Mouse (Mus musculus): Measurements from ENCODE around the gene Gadl1. TPM values are rescaled to one million over a fixed set of nuclear protein-coding genes. Genes with fewer than 3 reads are reported as not detected.

Gadl1 gene
- polyA plus RNA-seq, 1 experiment from 2014 or later, result 0.31 TPM

DNA sequence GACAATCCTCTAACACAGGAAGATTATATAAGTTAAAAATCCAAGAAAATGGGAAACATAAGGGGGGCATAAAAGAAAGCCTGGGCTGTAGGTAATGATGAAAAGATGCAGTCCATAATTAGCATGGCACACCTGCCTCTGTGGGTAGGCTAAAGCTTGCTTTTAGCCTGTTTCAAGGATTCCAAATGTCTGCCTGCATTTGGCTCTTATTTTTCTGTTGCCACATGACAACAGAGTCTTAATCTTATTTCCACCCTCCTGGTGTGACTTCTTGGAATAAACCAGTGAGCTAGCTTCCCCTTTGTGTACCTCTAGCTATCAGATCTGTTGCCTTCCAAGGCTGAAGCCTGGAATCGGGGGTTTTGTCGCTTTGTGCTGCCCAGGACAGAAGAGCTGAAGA is 69.2 kb downstream of the Gadl1 start:
- ATAC-seq (ENCODE audit: low FRiP score) (no peak), DNase-seq (ENCODE audit: low spot score) (no peak)

GRCm38 (mm10) chr9:115990661-115991060 is 81.4 kb downstream of the Gadl1 start:
- no peaks in the 10 kb centered on the region for H3K36me3 ChIP-seq (ENCODE audit: control insufficient read depth, insufficient read depth, low read length)
- no peak overlapping the region for H3K4me2 ChIP-seq (replicated peaks; ENCODE audit: low read depth, low read length)
- 89% methylated on average over 7 of the region's 7 CpGs for WGBS
- peak; percentile 17 for DNase-seq (ENCODE audit: low spot score)
- ATAC-seq (ENCODE audit: low FRiP score), result no peak
- no peaks in the 10 kb centered on the region for H3K9me3 ChIP-seq (ENCODE audit: control insufficient read depth, low read length)
- no peaks in the 10 kb centered on the region for H3K4me1 ChIP-seq (replicated peaks; ENCODE audit: control insufficient read depth, insufficient read depth, low read length)
- H3K9ac ChIP-seq (ENCODE audit: low read depth, low read length), result no peak overlapping the region
- no peak overlapping the region for H3K4me3 ChIP-seq (ENCODE audit: low read depth, low read length)
- no peaks in the 10 kb centered on the region for H3K27me3 ChIP-seq (ENCODE audit: control insufficient read depth, insufficient read depth, low read length)
- H3K27ac ChIP-seq (ENCODE audit: low read depth, low read length), result no peak overlapping the region

More for the DNA sequence above, 69.2 kb downstream of the Gadl1 start:
- no peak overlapping the region for H3K27ac ChIP-seq (ENCODE audit: low read depth, low read length)
- H3K4me1 ChIP-seq (replicated peaks; ENCODE audit: control insufficient read depth, insufficient read depth, low read length), result no peaks in the 10 kb centered on the region
- H3K27me3 ChIP-seq (ENCODE audit: control insufficient read depth, insufficient read depth, low read length), result no peaks in the 10 kb centered on the region
- no peak overlapping the region for H3K9ac ChIP-seq (ENCODE audit: low read depth, low read length)
- no peaks in the 10 kb centered on the region for H3K36me3 ChIP-seq (ENCODE audit: control insufficient read depth, insufficient read depth, low read length)
- H3K9me3 ChIP-seq (ENCODE audit: control insufficient read depth, low read length), result no peaks in the 10 kb centered on the region
- H3K4me2 ChIP-seq (replicated peaks; ENCODE audit: low read depth, low read length), result no peak overlapping the region
- WGBS, result 84% methylated on average over 2 of the region's 2 CpGs
- no peak overlapping the region for H3K4me3 ChIP-seq (ENCODE audit: low read depth, low read length)

DNA sequence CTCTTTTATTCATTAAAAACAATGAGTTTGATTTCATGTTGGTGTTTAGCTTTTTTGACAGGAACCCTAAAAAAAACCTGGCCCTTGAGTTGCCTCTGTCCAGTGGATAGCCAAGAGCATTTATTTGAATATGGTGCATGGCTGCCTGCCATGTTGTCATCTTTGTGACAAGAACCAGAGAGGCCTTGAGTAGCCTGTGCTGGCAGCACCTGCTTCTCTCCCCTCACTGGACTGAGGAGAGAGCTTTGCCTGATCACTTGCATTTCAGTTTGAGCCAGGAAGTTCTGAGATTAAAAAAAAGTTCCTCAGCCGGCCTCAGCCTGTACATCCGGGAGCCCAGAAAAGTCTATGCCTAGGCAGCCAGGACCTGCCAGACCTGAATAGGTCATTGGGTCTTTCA is 85.5 kb downstream of the Gadl1 start:
- 93% methylated on average over 2 of the region's 2 CpGs for WGBS
- no peaks in the 10 kb centered on the region for H3K4me1 ChIP-seq (replicated peaks; ENCODE audit: control insufficient read depth, insufficient read depth, low read length)
- DNase-seq (ENCODE audit: low spot score), result no peak
- ATAC-seq (ENCODE audit: low FRiP score), result no peak
- H3K27me3 ChIP-seq (ENCODE audit: control insufficient read depth, insufficient read depth, low read length), result no peaks in the 10 kb centered on the region
- H3K36me3 ChIP-seq (ENCODE audit: control insufficient read depth, insufficient read depth, low read length), result no peaks in the 10 kb centered on the region
- no peak overlapping the region for H3K4me2 ChIP-seq (replicated peaks; ENCODE audit: low read depth, low read length)
- no peak overlapping the region for H3K4me3 ChIP-seq (ENCODE audit: low read depth, low read length)
- no peaks in the 10 kb centered on the region for H3K9me3 ChIP-seq (ENCODE audit: control insufficient read depth, low read length)
- H3K27ac ChIP-seq (ENCODE audit: low read depth, low read length), result no peak overlapping the region
- no peak overlapping the region for H3K9ac ChIP-seq (ENCODE audit: low read depth, low read length)

DNA sequence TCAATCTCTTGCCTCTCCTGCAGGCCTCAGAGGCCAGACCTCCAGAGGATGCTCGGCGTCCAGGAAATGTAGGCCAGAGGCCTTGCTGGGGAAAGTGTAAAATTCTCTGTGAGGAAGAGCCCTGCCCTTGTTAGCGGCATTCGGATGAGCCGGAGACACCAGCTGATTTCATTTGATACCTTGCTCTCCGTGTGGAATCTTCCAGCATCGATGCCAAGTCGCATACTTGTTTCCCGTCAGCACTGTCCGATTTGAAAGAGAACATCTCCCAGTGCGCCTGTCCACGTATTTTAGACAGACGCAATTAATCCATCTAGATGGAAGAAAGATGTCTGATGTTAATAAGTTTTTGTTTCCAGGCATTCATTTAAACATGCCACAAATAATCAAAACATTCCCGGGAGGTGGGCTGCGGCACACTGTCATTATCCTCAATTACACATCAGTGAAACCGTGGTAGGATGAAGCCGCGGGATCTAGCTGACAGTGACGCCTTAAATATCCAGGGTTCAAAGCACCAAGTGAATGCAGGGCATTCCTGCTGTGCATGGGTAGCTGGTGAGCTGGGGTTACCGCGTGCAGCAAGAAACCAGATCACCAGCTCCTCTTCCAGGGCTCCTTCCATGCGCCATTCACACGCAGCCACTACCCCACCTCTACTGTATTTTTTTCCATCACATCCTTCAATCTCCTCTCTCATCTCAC is 86.8 kb downstream of the Gadl1 start:
- no peak for DNase-seq (ENCODE audit: low spot score)
- Histone ChIP-seq H3K36me3 (ENCODE audit: control insufficient read depth, insufficient read depth, low read length) (no peaks in the 10 kb centered on the region), H3K4me3 (ENCODE audit: low read depth, low read length) (no peak overlapping the region), H3K9ac (ENCODE audit: low read depth, low read length) (no peak overlapping the region), H3K9me3 (ENCODE audit: control insufficient read depth, low read length) (no peaks in the 10 kb centered on the region), H3K4me2 (replicated peaks; ENCODE audit: low read depth, low read length) (no peak overlapping the region), H3K4me1 (replicated peaks; ENCODE audit: control insufficient read depth, insufficient read depth, low read length) (no peaks in the 10 kb centered on the region), H3K27me3 (ENCODE audit: control insufficient read depth, insufficient read depth, low read length) (no peaks in the 10 kb centered on the region), H3K27ac (ENCODE audit: low read depth, low read length) (no peak overlapping the region)
- 88% methylated on average over 23 of the region's 23 CpGs for WGBS
- no peak for ATAC-seq (ENCODE audit: low FRiP score)

GRCm38 (mm10) chr9:115998383-115998782 is 89.1 kb downstream of the Gadl1 start:
- Histone ChIP-seq H3K4me2 (replicated peaks; ENCODE audit: low read depth, low read length) (no peak overlapping the region), H3K9me3 (ENCODE audit: control insufficient read depth, low read length) (no peaks in the 10 kb centered on the region), H3K4me3 (ENCODE audit: low read depth, low read length) (no peak overlapping the region), H3K36me3 (ENCODE audit: control insufficient read depth, insufficient read depth, low read length) (no peaks in the 10 kb centered on the region), H3K27ac (ENCODE audit: low read depth, low read length) (no peak overlapping the region), H3K4me1 (replicated peaks; ENCODE audit: control insufficient read depth, insufficient read depth, low read length) (no peaks in the 10 kb centered on the region), H3K27me3 (ENCODE audit: control insufficient read depth, insufficient read depth, low read length) (no peaks in the 10 kb centered on the region), H3K9ac (ENCODE audit: low read depth, low read length) (no peak overlapping the region)
- DNase-seq (ENCODE audit: low spot score), result no peak
- 81% methylated on average over 4 of the region's 4 CpGs for WGBS
- no peak for ATAC-seq (ENCODE audit: low FRiP score)

DNA sequence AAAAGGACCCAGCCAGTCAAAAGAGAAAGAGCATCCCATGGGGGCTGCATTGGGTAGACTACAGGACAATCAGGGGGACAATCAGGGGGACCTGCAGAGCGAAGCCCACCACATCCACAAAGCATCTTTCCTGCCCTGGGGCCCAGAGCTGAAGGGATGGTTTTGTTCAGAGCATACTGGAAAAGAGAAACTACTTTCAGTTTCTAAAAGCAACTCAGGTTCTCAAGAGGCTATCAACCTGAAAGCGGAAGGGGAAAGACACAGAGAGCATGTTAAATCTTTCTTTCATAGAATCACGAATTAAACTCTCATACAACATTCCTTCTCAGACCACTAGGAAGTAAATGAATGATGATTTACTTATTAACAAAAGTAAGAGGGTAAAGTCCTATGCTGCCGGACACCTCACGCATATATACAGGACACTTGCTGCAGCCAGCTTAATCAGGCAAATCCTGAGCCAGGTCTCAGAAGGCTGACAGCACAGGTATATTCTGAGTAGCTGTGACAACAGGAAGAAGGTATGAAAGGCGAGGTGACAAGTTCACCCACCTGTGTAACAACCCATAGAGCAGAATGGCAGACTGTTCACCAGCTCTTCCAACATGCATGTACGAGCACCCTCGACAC is 90.2 kb downstream of the Gadl1 start:
- Histone ChIP-seq H3K4me1 (replicated peaks; ENCODE audit: control insufficient read depth, insufficient read depth, low read length) (no peaks in the 10 kb centered on the region), H3K4me3 (ENCODE audit: low read depth, low read length) (no peak overlapping the region), H3K4me2 (replicated peaks; ENCODE audit: low read depth, low read length) (no peak overlapping the region), H3K27ac (ENCODE audit: low read depth, low read length) (no peak overlapping the region), H3K36me3 (ENCODE audit: control insufficient read depth, insufficient read depth, low read length) (no peaks in the 10 kb centered on the region), H3K27me3 (ENCODE audit: control insufficient read depth, insufficient read depth, low read length) (no peaks in the 10 kb centered on the region), H3K9me3 (ENCODE audit: control insufficient read depth, low read length) (no peaks in the 10 kb centered on the region), H3K9ac (ENCODE audit: low read depth, low read length) (no peak overlapping the region)
- DNase-seq (ENCODE audit: low spot score), result no peak
- whole genome bisulfite sequencing, result 91% methylated on average over 8 of the region's 8 CpGs
- no peak for ATAC-seq (ENCODE audit: low FRiP score)

DNA sequence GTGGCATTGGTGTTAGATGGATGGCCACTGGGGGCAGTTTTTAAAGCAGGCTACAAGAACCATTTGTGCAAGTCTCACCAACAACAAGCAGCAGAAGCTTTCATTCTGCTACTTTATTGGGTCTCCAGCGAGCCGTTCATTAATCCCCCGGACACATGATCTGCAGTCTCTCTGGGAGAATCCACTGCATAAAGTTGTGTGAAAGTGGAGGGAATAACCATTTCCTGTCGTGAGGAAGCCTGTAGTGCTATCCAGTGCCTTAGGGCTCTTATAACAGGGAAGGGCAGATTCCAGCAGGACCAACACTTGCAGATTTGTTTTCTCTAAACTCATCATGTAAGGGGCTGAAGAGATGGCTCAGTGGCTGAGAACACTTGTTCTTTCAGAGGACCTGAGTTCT is 104.7 kb downstream of the Gadl1 start:
- DNase-seq (ENCODE audit: low spot score) (no peak), ATAC-seq (ENCODE audit: low FRiP score) (no peak)
- H3K27ac ChIP-seq (ENCODE audit: low read depth, low read length), result no peak overlapping the region
- WGBS, result 56% methylated on average over 4 of the region's 4 CpGs
- no peaks in the 10 kb centered on the region for H3K27me3 ChIP-seq (ENCODE audit: control insufficient read depth, insufficient read depth, low read length)
- H3K4me3 ChIP-seq (ENCODE audit: low read depth, low read length), result no peak overlapping the region
- H3K9me3 ChIP-seq (ENCODE audit: control insufficient read depth, low read length), result no peaks in the 10 kb centered on the region
- no peak overlapping the region for H3K4me2 ChIP-seq (replicated peaks; ENCODE audit: low read depth, low read length)
- no peaks in the 10 kb centered on the region for H3K4me1 ChIP-seq (replicated peaks; ENCODE audit: control insufficient read depth, insufficient read depth, low read length)
- no peak overlapping the region for H3K9ac ChIP-seq (ENCODE audit: low read depth, low read length)
- H3K36me3 ChIP-seq (ENCODE audit: control insufficient read depth, insufficient read depth, low read length), result no peaks in the 10 kb centered on the region

GRCm38 (mm10) chr9:116016221-116016620 is 107.0 kb downstream of the Gadl1 start:
- no peak overlapping the region for H3K9ac ChIP-seq (ENCODE audit: low read depth, low read length)
- 82% methylated on average over 9 of the region's 9 CpGs for WGBS
- H3K27me3 ChIP-seq (ENCODE audit: control insufficient read depth, insufficient read depth, low read length), result no peaks in the 10 kb centered on the region
- H3K4me1 ChIP-seq (replicated peaks; ENCODE audit: control insufficient read depth, insufficient read depth, low read length), result no peaks in the 10 kb centered on the region
- no peak overlapping the region for H3K27ac ChIP-seq (ENCODE audit: low read depth, low read length)
- no peak for ATAC-seq (ENCODE audit: low FRiP score)
- H3K4me3 ChIP-seq (ENCODE audit: low read depth, low read length), result no peak overlapping the region
- no peak overlapping the region for H3K4me2 ChIP-seq (replicated peaks; ENCODE audit: low read depth, low read length)
- no peaks in the 10 kb centered on the region for H3K9me3 ChIP-seq (ENCODE audit: control insufficient read depth, low read length)
- H3K36me3 ChIP-seq (ENCODE audit: control insufficient read depth, insufficient read depth, low read length), result no peaks in the 10 kb centered on the region
- no peak for DNase-seq (ENCODE audit: low spot score)

GRCm38 (mm10) chr9:116017091-116017490 is 107.8 kb downstream of the Gadl1 start:
- H3K9ac ChIP-seq (ENCODE audit: low read depth, low read length), result no peak overlapping the region
- H3K4me2 ChIP-seq (replicated peaks; ENCODE audit: low read depth, low read length), result no peak overlapping the region
- ATAC-seq (ENCODE audit: low FRiP score) (no peak), DNase-seq (ENCODE audit: low spot score) (no peak)
- H3K27ac ChIP-seq (ENCODE audit: low read depth, low read length), result no peak overlapping the region
- no peaks in the 10 kb centered on the region for H3K36me3 ChIP-seq (ENCODE audit: control insufficient read depth, insufficient read depth, low read length)
- WGBS, result 86% methylated on average over 3 of the region's 3 CpGs
- H3K9me3 ChIP-seq (ENCODE audit: control insufficient read depth, low read length), result no peaks in the 10 kb centered on the region
- no peaks in the 10 kb centered on the region for H3K4me1 ChIP-seq (replicated peaks; ENCODE audit: control insufficient read depth, insufficient read depth, low read length)
- no peaks in the 10 kb centered on the region for H3K27me3 ChIP-seq (ENCODE audit: control insufficient read depth, insufficient read depth, low read length)
- no peak overlapping the region for H3K4me3 ChIP-seq (ENCODE audit: low read depth, low read length)
